Mouse (Mus musculus): ENCODE results near the gene Tmem189. TPM values are rescaled to one million over a fixed set of nuclear protein-coding genes. Genes with fewer than 3 reads are reported as not detected.

The Tmem189 gene
- total and polyA plus RNA-seq, 3 experiments, result 21.7 to 46.5 TPM; not detected in 1

DNA sequence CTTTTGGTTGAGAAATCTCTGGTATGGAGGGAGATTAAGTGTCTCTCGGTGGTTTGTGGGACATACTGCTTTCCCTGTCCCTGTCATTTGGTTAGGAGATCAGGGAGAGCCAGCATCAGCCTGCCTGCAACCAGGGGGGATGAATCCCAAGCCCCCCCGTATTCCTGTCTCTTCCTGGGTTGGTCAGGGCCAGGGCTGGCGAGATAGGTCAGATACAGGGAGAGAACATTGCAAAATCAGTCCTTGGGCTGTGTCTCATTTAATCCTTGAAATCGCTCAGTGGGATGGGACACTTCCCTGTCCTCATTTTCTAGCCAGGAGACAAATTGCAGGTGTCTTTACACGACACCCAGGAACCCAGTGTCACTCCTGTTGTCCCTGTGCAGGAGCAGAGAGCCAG is 10.4 kb upstream of the Tmem189 start:
- H3K79me2 ChIP-seq (ENCODE audit: control insufficient read depth, insufficient read depth, low read length, poor library complexity), result no peaks in the 10 kb centered on the region
- no peak overlapping the region for H3K27ac ChIP-seq (ENCODE audit: control insufficient read depth, low read depth, low read length)
- H3K36me3 ChIP-seq (ENCODE audit: control insufficient read depth in 1 of 2, insufficient read depth in 2 of 2, low read length in 2 of 2), result no peaks in the 10 kb centered on the region
- no peak overlapping the region for H3K9ac ChIP-seq (ENCODE audit: control insufficient read depth, low read depth, low read length, poor library complexity, severe bottlenecking)
- H3K4me1 ChIP-seq (ENCODE audit: control insufficient read depth in 1 of 2, insufficient read depth in 2 of 2, low read length in 2 of 2), result peaks cover 0 to 3% of the 10 kb centered on the region in 2 experiments; a peak in 1 of 4 replicates
- TF ChIP-seq TBP (IDR thresholded peaks at IDR 0.05; ENCODE audit: low read depth, low read length) (no peak), MAZ (IDR thresholded peaks at IDR 0.05; ENCODE audit: low read depth, low read length) (no peak), UBTF (IDR thresholded peaks at IDR 0.05; ENCODE audit: borderline replicate concordance, insufficient read depth, low read depth, low read length) (no peak), NRF1 (IDR thresholded peaks at IDR 0.05; ENCODE audit: insufficient read depth, low read depth, low read length, poor library complexity, severe bottlenecking) (no peak), POLR2AphosphoS2 (IDR thresholded peaks at IDR 0.05; ENCODE audit: low read length) (no peak), CHD1 (IDR thresholded peaks at IDR 0.05; ENCODE audit: low read depth, low read length) (no peak), TAL1 (IDR thresholded peaks at IDR 0.05; ENCODE audit: low read length) (no peak), GATA1 (IDR thresholded peaks at IDR 0.05; ENCODE audit: low read depth, low read length) (no peak), POLR2AphosphoS5 (IDR thresholded peaks at IDR 0.05; ENCODE audit: borderline replicate concordance, low read depth, low read length) (no peak), NELFE (IDR thresholded peaks at IDR 0.05; ENCODE audit: low read depth, low read length) (no peak), GABPA (IDR thresholded peaks at IDR 0.05; ENCODE audit: low read depth, low read length) (no peak), MEF2A (IDR thresholded peaks at IDR 0.05; ENCODE audit: extremely low read depth, insufficient replicate concordance, low read depth, low read length, poor library complexity, severe bottlenecking) (no peak), HCFC1 (IDR thresholded peaks at IDR 0.05; ENCODE audit: low read depth, low read length) (no peak), SMC3 (IDR thresholded peaks at IDR 0.05; ENCODE audit: low read depth, low read length) (no peak), ZC3H11A (IDR thresholded peaks at IDR 0.05; ENCODE audit: low read depth, low read length) (no peak), ZKSCAN1 (IDR thresholded peaks at IDR 0.05; ENCODE audit: low read depth, low read length) (no peak), ZNF384 (IDR thresholded peaks at IDR 0.05; ENCODE audit: low read depth, low read length) (no peak)
- no peak overlapping the region for H3K4me3 ChIP-seq (ENCODE audit: control insufficient read depth in 1 of 2, insufficient read depth in 1 of 2, low read depth in 2 of 2, low read length in 2 of 2)
- no peak for DNase-seq (ENCODE audit: low read depth, low spot score)
- no peaks in the 10 kb centered on the region for H3K27me3 ChIP-seq (ENCODE audit: control insufficient read depth in 1 of 2, insufficient read depth in 2 of 2, low read length in 2 of 2)
- H3K9me3 ChIP-seq (replicated peaks; ENCODE audit: insufficient read depth, low read length), result no peaks in the 10 kb centered on the region

DNA sequence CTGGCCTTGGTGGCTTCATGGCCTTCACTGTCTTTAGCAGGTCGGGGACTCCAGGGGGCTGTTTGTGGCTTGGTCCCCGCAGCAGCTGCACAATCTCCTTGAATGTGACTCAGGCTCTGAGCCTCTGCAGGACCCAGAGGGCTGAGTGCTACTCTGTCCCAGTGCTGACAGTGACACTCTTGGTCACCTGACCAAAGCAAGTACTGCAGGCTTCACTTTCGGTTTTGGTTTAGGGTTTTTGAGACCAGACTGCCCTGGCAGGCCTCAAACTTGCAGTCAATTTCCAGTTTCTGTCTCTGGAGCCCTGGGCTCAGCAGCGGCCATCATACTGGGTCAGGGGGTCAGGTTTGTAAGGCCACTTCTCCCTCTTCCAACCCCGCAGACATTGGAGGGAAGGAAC is 8.3 kb upstream of the Tmem189 start:
- Histone ChIP-seq H3K4me1 (ENCODE audit: control insufficient read depth in 1 of 2, insufficient read depth in 2 of 2, low read length in 2 of 2) (peaks cover 0 to 3% of the 10 kb centered on the region in 2 experiments; a peak in 1 of 4 replicates), H3K9me3 (replicated peaks; ENCODE audit: insufficient read depth, low read length) (no peaks in the 10 kb centered on the region), H3K27me3 (ENCODE audit: control insufficient read depth in 1 of 2, insufficient read depth in 2 of 2, low read length in 2 of 2) (no peaks in the 10 kb centered on the region), H3K79me2 (ENCODE audit: control insufficient read depth, insufficient read depth, low read length, poor library complexity) (no peaks in the 10 kb centered on the region), H3K4me3 (ENCODE audit: control insufficient read depth in 1 of 2, insufficient read depth in 1 of 2, low read depth in 2 of 2, low read length in 2 of 2) (peak overlapping the region; percentile 51 to 58), H3K36me3 (ENCODE audit: control insufficient read depth in 1 of 2, insufficient read depth in 2 of 2, low read length in 2 of 2) (no peaks in the 10 kb centered on the region), H3K9ac (ENCODE audit: control insufficient read depth, low read depth, low read length, poor library complexity, severe bottlenecking) (peak overlapping the region; percentile 60), H3K27ac (ENCODE audit: control insufficient read depth, low read depth, low read length) (peak overlapping the region; percentile 33; the same call in 1 of the 2 replicates)
- peak; percentile 72 for DNase-seq (ENCODE audit: low read depth, low spot score)
- no peak for TF ChIP-seq POLR2A (IDR thresholded peaks at IDR 0.05; ENCODE audit: control insufficient read depth in 1 of 2, insufficient read depth in 1 of 2, low read depth in 1 of 2, low read length in 2 of 2, poor library complexity in 1 of 2)
- peak; percentile 62; the same call in 1 of the 2 replicates for TF ChIP-seq BHLHE40 (IDR thresholded peaks at IDR 0.05; ENCODE audit: borderline replicate concordance, low read depth, low read length)
- TF ChIP-seq CTCF (IDR thresholded peaks at IDR 0.05 in 2 of 3, conservative IDR thresholded peaks at IDR 0.05 in 1 of 3; ENCODE audit: control insufficient read depth in 1 of 3, insufficient read depth in 1 of 3, low read depth in 2 of 3, low read length in 3 of 3, poor library complexity in 1 of 3, severe bottlenecking in 1 of 3), result no peak
- peak in 1 of 2 experiments; percentile 54; a peak in 1 of 4 replicates for TF ChIP-seq USF2 (IDR thresholded peaks at IDR 0.05; ENCODE audit: borderline replicate concordance in 1 of 2, insufficient read depth in 1 of 2, low read depth in 1 of 2, low read length in 2 of 2)
- TF ChIP-seq GATA1 (IDR thresholded peaks at IDR 0.05; ENCODE audit: low read depth, low read length), result peak; percentile 38
- no peak for TF ChIP-seq MYB (IDR thresholded peaks at IDR 0.05; ENCODE audit: low read depth, low read length)
- peak; percentile 53; the same call in 1 of the 2 replicates for TF ChIP-seq ETS1 (IDR thresholded peaks at IDR 0.05; ENCODE audit: low read depth, low read length)
- TF ChIP-seq USF1 (IDR thresholded peaks at IDR 0.05; ENCODE audit: low read depth, low read length), result peak; percentile 87
- no peak for TF ChIP-seq MEF2A (IDR thresholded peaks at IDR 0.05; ENCODE audit: extremely low read depth, insufficient replicate concordance, low read depth, low read length, poor library complexity, severe bottlenecking)
- no peak for TF ChIP-seq MYC (IDR thresholded peaks at IDR 0.05; ENCODE audit: low read depth, low read length)
- TF ChIP-seq GABPA (IDR thresholded peaks at IDR 0.05; ENCODE audit: low read depth, low read length), result no peak
- TF ChIP-seq SIN3A (IDR thresholded peaks at IDR 0.05; ENCODE audit: low read length), result 0 out of 2 replicates have a peak, but pooled peaks have one; percentile 25
- peak; percentile 35; the same call in 1 of the 2 replicates for TF ChIP-seq HCFC1 (IDR thresholded peaks at IDR 0.05; ENCODE audit: low read depth, low read length)

Data from MEL (cell line).